Mouse (Mus musculus) liver, embryonic 14.5 days (tissue): ENCODE data around the gene Nxf3. TPM values are rescaled to one million over a fixed set of nuclear protein-coding genes. Genes with fewer than 3 reads are reported as not detected.
"Not testable (repeated sequence)": the region's sequence is repeated elsewhere in the genome, so short reads cannot be mapped to it uniquely, and the experiment has no call there.

Experiments used
- ATAC-seq: fragments of 200-750 bp; cut with Nextera tagmentation; 2 replicates; pipeline ENCODE4 v1.8.0; 2017; ENCODE audit warnings: moderate number of reproducible peaks, mild to moderate bottlenecking, moderate library complexity; ENCODE audit not compliant: insufficient read depth
- DNase-seq, 3 experiments: peaks; one replicate each; pipeline ENCODE4 v3.0.0-alpha.2; 2012 to 2013; ENCODE audit warnings: low read depth in 3 of 3, low spot score in 3 of 3
- H3K27ac ChIP-seq: fragments of 300-500 bp; sonication (generic); 2 replicates; pipeline ENCODE4 v1.5.1; 2014; ENCODE audit warnings: moderate library complexity, mild to moderate bottlenecking, control low read depth, inconsistent platforms
- H3K27me3 ChIP-seq: fragments of 300-500 bp; sonication (generic); 2 replicates; pipeline ENCODE4 v1.6.1; 2014; ENCODE audit warnings: mild to moderate bottlenecking, low read length, moderate library complexity; ENCODE audit not compliant: control insufficient read depth, insufficient read depth
- H3K36me3 ChIP-seq: fragments of 300-500 bp; sonication (generic); replicated peaks from 2 replicates; pipeline ENCODE4 v1.6.1; 2014; ENCODE audit warnings: low read depth; ENCODE audit not compliant: control insufficient read depth, insufficient read depth
- H3K4me1 ChIP-seq, 2 experiments: fragments of 200-500 bp in 1 of 2; fragments of 300-500 bp in 1 of 2; sonication (generic) in 1 of 2; replicated peaks; 2 replicates each; pipeline ENCODE4 v1.6.1; 2012 to 2014; ENCODE audit warnings: antibody characterized with exemption in 1 of 2, inconsistent platforms in 1 of 2, low read length in 1 of 2; ENCODE audit not compliant: control insufficient read depth in 2 of 2, insufficient read depth in 2 of 2
- H3K4me2 ChIP-seq: fragments of 300-500 bp; sonication (generic); 2 replicates; pipeline ENCODE4 v1.6.1; 2014; ENCODE audit warnings: low read depth, mild to moderate bottlenecking, control low read depth, moderate library complexity
- H3K4me3 ChIP-seq, 2 experiments: fragments of 200-500 bp in 1 of 2; fragments of 300-500 bp in 1 of 2; sonication (generic) in 1 of 2; 2 replicates each; pipeline ENCODE4 v1.5.1; 2012 to 2014; ENCODE audit warnings: low read depth in 2 of 2, low read length in 2 of 2, mild to moderate bottlenecking in 2 of 2, control low read depth in 1 of 2, inconsistent platforms in 1 of 2, moderate library complexity in 1 of 2; ENCODE audit not compliant: insufficient read depth in 1 of 2
- H3K9ac ChIP-seq: fragments of 300-500 bp; sonication (generic); replicated peaks from 2 replicates; pipeline ENCODE4 v1.6.1; 2014; ENCODE audit warnings: mild to moderate bottlenecking, control low read depth, moderate library complexity
- H3K9me3 ChIP-seq: fragments of 300-500 bp; sonication (generic); 2 replicates; pipeline ENCODE4 v1.6.1; 2016; ENCODE audit warnings: low read length, mixed read lengths; ENCODE audit not compliant: control insufficient read depth
- CTCF ChIP-seq: IDR thresholded peaks from 2 replicates; pipeline ENCODE4 v1.5.1; 2016; ENCODE audit warnings: antibody characterized with exemption, low read depth, control low read depth
- EP300 ChIP-seq: IDR thresholded peaks from 2 replicates; pipeline ENCODE4 v1.6.1; 2016; ENCODE audit warnings: antibody characterized with exemption, low read depth
- WGBS: fragments of 180-500 bp; shearing (Covaris S2); extraction: QIAGEN DNeasy Blood & Tissue Kit; methylation state at CpG from one replicate; pipeline ENCODE4 v1.1.7; 2014; ENCODE audit not compliant: insufficient replicate concordance; 5-methylcytosine and 5-hydroxymethylcytosine counted together
- polyA plus RNA-seq, 2 experiments: library from polyadenylated mRNA; depleted of rRNA in 1 of 2; stranded (reverse) in 1 of 2; unstranded in 1 of 2; fragments of >200 nt; fragmentation: Nextera tagmentation in 1 of 2; extraction: Ambion mirVana in 1 of 2; gene quantifications; 2 replicates each; pipeline versions ENCODE4 v1.2.1 to v1.2.3; 2012 to 2014

Nxf3 gene
- polyA plus RNA-seq, 2 experiments, result 0.17 to 0.39 TPM

GRCm38 (mm10) chrX:136107942-136108341 is 22.9 kb upstream of the Nxf3 start:
- Histone ChIP-seq H3K9me3 (no peaks in the 10 kb centered on the region), H3K9ac (no peak overlapping the region), H3K36me3 (no peaks in the 10 kb centered on the region), H3K27ac (no peak overlapping the region), H3K27me3 (no peaks in the 10 kb centered on the region), H3K4me2 (no peak overlapping the region), H3K4me3 (no peak overlapping the region), H3K4me1 (no peaks in the 10 kb centered on the region)
- TF ChIP-seq EP300, result no peak
- TF ChIP-seq CTCF, result peak; percentile 45; the same call in 1 of the 2 replicates
- no peak for ATAC-seq
- 28% methylated on average over 6 of the region's 6 CpGs for WGBS
- DNase-seq, result no peak

GRCm38 (mm10) chrX:136104724-136105088 is 19.7 kb upstream of the Nxf3 start:
- whole genome bisulfite sequencing, result 59% methylated on average over 3 of the region's 3 CpGs
- ATAC-seq (no peak), DNase-seq (no peak)
- Histone ChIP-seq H3K4me3 (no peak overlapping the region), H3K27ac (no peak overlapping the region), H3K36me3 (no peaks in the 10 kb centered on the region), H3K9me3 (no peaks in the 10 kb centered on the region), H3K4me2 (no peak overlapping the region), H3K4me1 (no peaks in the 10 kb centered on the region), H3K27me3 (no peaks in the 10 kb centered on the region), H3K9ac (no peak overlapping the region)
- TF ChIP-seq EP300 (no peak), CTCF (no peak)

GRCm38 (mm10) chrX:136104046-136104723 is 19.1 kb upstream of the Nxf3 start:
- H3K9me3 ChIP-seq, result no peaks in the 10 kb centered on the region
- no peaks in the 10 kb centered on the region for H3K36me3 ChIP-seq
- WGBS, result 51% methylated on average over 4 of the region's 4 CpGs
- H3K4me3 ChIP-seq, result no peak overlapping the region
- TF ChIP-seq EP300 (no peak), CTCF (no peak)
- no peak overlapping the region for H3K9ac ChIP-seq
- H3K27me3 ChIP-seq, result no peaks in the 10 kb centered on the region
- H3K4me1 ChIP-seq, result no peaks in the 10 kb centered on the region
- no peak overlapping the region for H3K27ac ChIP-seq
- no peak for ATAC-seq
- DNase-seq, result no peak
- no peak overlapping the region for H3K4me2 ChIP-seq

GRCm38 (mm10) chrX:136094421-136094820 is 9.4 kb upstream of the Nxf3 start:
- H3K4me2 ChIP-seq, result no peak overlapping the region
- H3K9me3 ChIP-seq, result no peaks in the 10 kb centered on the region
- H3K4me3 ChIP-seq, result no peak overlapping the region
- no peak for ATAC-seq
- H3K27me3 ChIP-seq, result no peaks in the 10 kb centered on the region
- no peaks in the 10 kb centered on the region for H3K4me1 ChIP-seq
- H3K36me3 ChIP-seq, result no peaks in the 10 kb centered on the region
- 42% methylated on average over 2 of the region's 2 CpGs for WGBS
- no peak for DNase-seq
- no peak overlapping the region for H3K27ac ChIP-seq
- no peak for TF ChIP-seq EP300
- no peak for TF ChIP-seq CTCF
- no peak overlapping the region for H3K9ac ChIP-seq

GRCm38 (mm10) chrX:136092497-136093279 is 7.6 kb upstream of the Nxf3 start:
- H3K27ac ChIP-seq, result no peak overlapping the region
- no peaks in the 10 kb centered on the region for H3K36me3 ChIP-seq
- DNase-seq, result peak in 2 of 3 experiments; percentile 5 to 7
- no peak overlapping the region for H3K4me2 ChIP-seq
- TF ChIP-seq EP300, result no peak
- no peak for TF ChIP-seq CTCF
- H3K4me3 ChIP-seq, result no peak overlapping the region
- H3K9ac ChIP-seq, result no peak overlapping the region
- WGBS, result 32% methylated on average over 2 of the region's 2 CpGs
- no peaks in the 10 kb centered on the region for H3K27me3 ChIP-seq
- peak; percentile 59; the same call in 1 of the 2 replicates for ATAC-seq
- no peaks in the 10 kb centered on the region for H3K4me1 ChIP-seq
- no peaks in the 10 kb centered on the region for H3K9me3 ChIP-seq

GRCm38 (mm10) chrX:136068020-136068419 is 17.0 kb downstream of the Nxf3 start, which contains the start of gene Bex2:
Bex2 (minus strand) TSS chrX:136068236.
- not testable (repeated sequence) for H3K27me3 ChIP-seq, H3K9me3 ChIP-seq, H3K36me3 ChIP-seq, H3K4me1 ChIP-seq, H3K27ac ChIP-seq, DNase-seq, H3K4me2 ChIP-seq, H3K9ac ChIP-seq
- WGBS, result no CpG with 5 or more reads among the region's 32 CpGs
- peak; percentile 97 for ATAC-seq
- peak within 1 kb of the TSS; percentile 20 to 48 for H3K4me3 ChIP-seq

GRCm38 (mm10) chrX:136067201-136067991 is 17.7 kb downstream of the Nxf3 start:
- not testable (repeated sequence) for H3K36me3 ChIP-seq, DNase-seq, H3K4me2 ChIP-seq, H3K9ac ChIP-seq, H3K9me3 ChIP-seq, H3K4me1 ChIP-seq, H3K27me3 ChIP-seq, H3K27ac ChIP-seq
- H3K4me3 ChIP-seq, result peak overlapping the region; percentile 20 to 48
- WGBS, result 21% methylated on average over 13 of the region's 48 CpGs
- ATAC-seq, result peak; percentile 17; the same call in 1 of the 2 replicates
